In genomic region chr8:56580918-56581317, GRCm38 (mm10) we compare ENCODE assay signal across 23 mouse cellular contexts. TPM values are rescaled to one million over a fixed set of nuclear protein-coding genes. Genes with fewer than 3 reads are reported as not detected.
DNase-seq lines count a peak whose midpoint lies in the region; ATAC-seq lines count a peak whose summit lies in the region.
"Had no signal": no experiment of that assay in that cellular context is flagged by ENCODE, and none has a peak within 500 bp of the region (broad histone marks: within the 10 kb centered on the region; RNA-seq: fewer than 3 reads in every experiment).

No protein-coding gene starts in this region.

- peak; percentile 31 for DNase-seq in gastrocnemius, postnatal 14 days
- no peak for DNase-seq in gastrocnemius, postnatal 25 days
- peak; percentile 13 to 47 for DNase-seq in kidney, postnatal 25 days
- no peak for DNase-seq in kidney, adult 18-20 months
- DNase-seq in right cerebral cortex, postnatal 4 days, result peak; percentile 25
- DNase-seq in right cerebral cortex, postnatal 36 days (ENCODE audit: low spot score in 2 of 2), result no peak
- no peak for DNase-seq in forebrain, embryonic 14.5 days (ENCODE audit: low spot score)
- DNase-seq: B cell, adult 2 months; cerebellum, adult 8-10 months; kidney, adult 11 months; thymus, postnatal 36 days had no signal

- no peaks in the 10 kb centered on the region for H3K27me3 ChIP-seq in forebrain, embryonic 14.5 days (replicated peaks; ENCODE audit: control insufficient read depth, insufficient read depth, low read length)
- H3K27me3 ChIP-seq: forebrain, embryonic 13.5 days; hindbrain, embryonic 15.5 days; limb, embryonic 13.5 days; lung, embryonic 15.5 days; megakaryocyte, embryonic 14.5 days; midbrain, embryonic 12.5 days; neural tube, embryonic 13.5 days had no signal

- no peak for ATAC-seq in forebrain, embryonic 14.5 days
- ATAC-seq: forebrain, embryonic 13.5 days; inflammation-experienced regulatory T-cells, adult 6 months had no signal

- no peaks in the 10 kb centered on the region for H3K4me1 ChIP-seq in forebrain, embryonic 14.5 days (ENCODE audit: control insufficient read depth, insufficient read depth, low read length)
- H3K4me1 ChIP-seq: forebrain, embryonic 13.5 days; hindbrain, embryonic 10.5 days; hindbrain, embryonic 15.5 days; limb, embryonic 13.5 days; lung, embryonic 15.5 days; megakaryocyte, embryonic 14.5 days; midbrain, embryonic 12.5 days; neural tube, embryonic 13.5 days had no signal

- H3K4me2 ChIP-seq in forebrain, embryonic 14.5 days (ENCODE audit: low read length), result no peak overlapping the region
- H3K4me2 ChIP-seq: forebrain, embryonic 13.5 days; hindbrain, embryonic 15.5 days; limb, embryonic 13.5 days; liver, embryonic 11.5 days; lung, embryonic 15.5 days; midbrain, embryonic 12.5 days; neural tube, embryonic 13.5 days had no signal

- no peak overlapping the region for H3K4me3 ChIP-seq in forebrain, embryonic 14.5 days (ENCODE audit: low read depth, low read length)
- H3K4me3 ChIP-seq: forebrain, embryonic 13.5 days; hindbrain, embryonic 10.5 days; hindbrain, embryonic 15.5 days; layer of hippocampus, adult 2 months; limb, embryonic 13.5 days; lung, embryonic 15.5 days; megakaryocyte, embryonic 14.5 days; midbrain, embryonic 12.5 days; neural tube, embryonic 13.5 days had no signal

- H3K36me3 ChIP-seq in forebrain, embryonic 14.5 days (ENCODE audit: control insufficient read depth, insufficient read depth, low read length), result no peaks in the 10 kb centered on the region; the same call in 1 of the 2 replicates
- H3K36me3 ChIP-seq: hindbrain, embryonic 10.5 days; hindbrain, embryonic 15.5 days; limb, embryonic 13.5 days; lung, embryonic 15.5 days; midbrain, embryonic 12.5 days; neural tube, embryonic 13.5 days had no signal

- no peaks in the 10 kb centered on the region for H3K9me3 ChIP-seq in forebrain, embryonic 14.5 days (replicated peaks; ENCODE audit: control insufficient read depth, low read length)
- H3K9me3 ChIP-seq: forebrain, embryonic 13.5 days; hindbrain, embryonic 10.5 days; hindbrain, embryonic 15.5 days; limb, embryonic 13.5 days; lung, embryonic 15.5 days; megakaryocyte, embryonic 14.5 days; midbrain, embryonic 12.5 days; neural tube, embryonic 13.5 days had no signal

- intact Hi-C loops in gastrocnemius, postnatal 14 days (cut with DNase I; ENCODE audit: low total_unique reads), result no loop called here

- H3K9ac ChIP-seq in forebrain, embryonic 14.5 days (ENCODE audit: low read length), result no peak overlapping the region
- H3K9ac ChIP-seq: forebrain, embryonic 13.5 days; hindbrain, embryonic 15.5 days; limb, embryonic 13.5 days; lung, embryonic 15.5 days; midbrain, embryonic 12.5 days; neural tube, embryonic 13.5 days had no signal

- no peak overlapping the region for H3K27ac ChIP-seq in forebrain, embryonic 14.5 days (ENCODE audit: low read depth, low read length)
- H3K27ac ChIP-seq: forebrain, embryonic 13.5 days; hindbrain, embryonic 10.5 days; hindbrain, embryonic 15.5 days; kidney, postnatal 0 days; layer of hippocampus, adult 2 months; limb, embryonic 13.5 days; lung, embryonic 15.5 days; midbrain, embryonic 12.5 days; neural tube, embryonic 13.5 days had no signal

- WGBS in forebrain, embryonic 14.5 days, result 91% methylated on average over 4 of the region's 4 CpGs

RNA-seq across cellular contexts. Expression of gene Fbxo8, which starts 30.0 kb away (rescaled TPM):
- 10 to 100 TPM; 17.6 to 18.7 TPM for total RNA-seq in gastrocnemius, postnatal 14 days (2021)
- total RNA-seq in gastrocnemius, postnatal 25 days (2021), result 10 to 100 TPM; 19.9 to 20.1 TPM
- 43.4 and 57.4 TPM in 2 replicates for polyA plus RNA-seq in forebrain, embryonic 14.5 days (2014; fragmentation: Nextera tagmentation; extraction: Ambion mirVana)

RNA-seq across cellular contexts. Expression of gene Cep44, which starts 30.1 kb away (rescaled TPM):
- 1 to 10 TPM; 7.7 to 9.3 TPM for total RNA-seq in gastrocnemius, postnatal 14 days (2021)
- total RNA-seq in gastrocnemius, postnatal 25 days (2021), result 1 to 10 TPM; 7.2 to 8.2 TPM
- polyA plus RNA-seq in forebrain, embryonic 14.5 days (2014; fragmentation: Nextera tagmentation; extraction: Ambion mirVana), result 29.3 and 34.1 TPM in 2 replicates

Comparison
In these comparisons a context has a peak if more than half of its experiments do, and no peak if none do; other contexts are left out.
1. DNase-seq: peak in gastrocnemius, postnatal 14 days (single experiment), kidney, postnatal 25 days (2 of 2) and right cerebral cortex, postnatal 4 days (single experiment); none in gastrocnemius, postnatal 25 days (single experiment), kidney, adult 18-20 months (single experiment), right cerebral cortex, postnatal 36 days (0 of 2) and forebrain, embryonic 14.5 days (single experiment).